Mouse (Mus musculus) CH12.LX (cell line): ENCODE measurements around the gene Rapgef6. TPM values are rescaled to one million over a fixed set of nuclear protein-coding genes. Genes with fewer than 3 reads are reported as not detected.

Experiments used
- DNase-seq: peaks from one replicate; pipeline ENCODE4 v3.0.0-alpha.2; 2013; ENCODE audit errors: extremely low read depth
- H3K27ac ChIP-seq: 2 replicates; pipeline ENCODE4 v1.5.1; 2012; ENCODE audit warnings: low read depth, mild to moderate bottlenecking, control low read depth, moderate library complexity; ENCODE audit not compliant: insufficient read depth
- H3K27me3 ChIP-seq: replicated peaks from 2 replicates; pipeline ENCODE3; 2012; ENCODE audit warnings: inconsistent platforms
- H3K36me3 ChIP-seq, 2 experiments: replicated peaks in 1 of 2; 2 replicates each; pipeline versions ENCODE3 to v1.6.1; 2012; ENCODE audit warnings: inconsistent platforms in 1 of 2, low read length in 1 of 2, mild to moderate bottlenecking in 1 of 2, mixed read lengths in 1 of 2, moderate library complexity in 1 of 2; ENCODE audit not compliant: control insufficient read depth in 1 of 2, insufficient read depth in 1 of 2
- H3K4me1 ChIP-seq, 2 experiments: 2 replicates each; pipeline ENCODE4 v1.6.1; 2012; ENCODE audit warnings: inconsistent platforms in 1 of 2, moderate library complexity in 1 of 2; ENCODE audit not compliant: insufficient read depth in 2 of 2, control insufficient read depth in 1 of 2
- H3K4me2 ChIP-seq: 2 replicates; pipeline ENCODE4 v1.6.1; 2012; ENCODE audit warnings: low read depth, mild to moderate bottlenecking, control low read depth; ENCODE audit not compliant: poor library complexity, insufficient read depth, severe bottlenecking
- H3K4me3 ChIP-seq, 3 experiments: fragments of 150-350 bp in 1 of 3; sonication (generic) in 1 of 3; replicated peaks in 1 of 3; 2 replicates each; pipeline versions ENCODE3 to v1.5.1; 2011 to 2012; ENCODE audit warnings: low read depth in 2 of 3, low read length in 2 of 3, mild to moderate bottlenecking in 2 of 3, moderate library complexity in 2 of 3, control low read depth in 1 of 3, improper control_type of control experiment in 1 of 3, inconsistent platforms in 1 of 3, mixed read lengths in 1 of 3; ENCODE audit not compliant: poor library complexity in 1 of 3
- H3K79me2 ChIP-seq: replicated peaks from 2 replicates; pipeline ENCODE4 v1.6.1; 2012; ENCODE audit warnings: mild to moderate bottlenecking, moderate library complexity; ENCODE audit not compliant: control insufficient read depth, poor library complexity, insufficient read depth, severe bottlenecking; ENCODE audit errors: extremely low read depth
- H3K9ac ChIP-seq: 2 replicates; pipeline ENCODE4 v1.6.1; 2012; ENCODE audit warnings: low read depth, mild to moderate bottlenecking, control low read depth, moderate library complexity; ENCODE audit not compliant: insufficient read depth
- H3K9me3 ChIP-seq: replicated peaks from 2 replicates; pipeline ENCODE3; 2012; ENCODE audit warnings: low read length, inconsistent platforms, mixed read lengths
- BHLHE40 ChIP-seq: IDR thresholded peaks from 2 replicates; pipeline ENCODE4 v1.6.1; 2011; ENCODE audit warnings: mild to moderate bottlenecking, low read depth, low read length, improper control_type of control experiment
- E2F4 ChIP-seq: IDR thresholded peaks from 2 replicates; pipeline ENCODE4 v1.6.1; 2011; ENCODE audit warnings: low read depth, low read length, improper control_type of control experiment; ENCODE audit not compliant: insufficient replicate concordance
- IRF4 ChIP-seq: IDR thresholded peaks from 2 replicates; pipeline ENCODE4 v1.6.1; 2014; ENCODE audit warnings: low read depth, mild to moderate bottlenecking, inconsistent platforms, low read length, improper control_type of control experiment
- JUN ChIP-seq: IDR thresholded peaks from 2 replicates; pipeline ENCODE4 v1.6.1; 2011; ENCODE audit warnings: low read depth, mild to moderate bottlenecking, low read length, improper control_type of control experiment, moderate library complexity; ENCODE audit not compliant: insufficient read depth
- MYC ChIP-seq: IDR thresholded peaks from 2 replicates; pipeline ENCODE4 v1.6.1; 2011; ENCODE audit warnings: low read depth, mild to moderate bottlenecking, improper control_type of control experiment, low read length
- NELFE ChIP-seq: IDR thresholded peaks from 2 replicates; pipeline ENCODE4 v1.6.1; 2011; ENCODE audit warnings: low read depth, low read length, improper control_type of control experiment
- POLR2AphosphoS2 ChIP-seq: IDR thresholded peaks from 2 replicates; pipeline ENCODE4 v1.6.1; 2011; ENCODE audit warnings: low read depth, low read length, improper control_type of control experiment
- RCOR1 ChIP-seq: conservative IDR thresholded peaks from 2 replicates; pipeline ENCODE4 v1.6.1; 2012; ENCODE audit warnings: low read depth, mild to moderate bottlenecking, inconsistent platforms, low read length, improper control_type of control experiment
- TBP ChIP-seq: conservative IDR thresholded peaks from 2 replicates; pipeline ENCODE4 v1.6.1; 2011; ENCODE audit warnings: low read depth, low read length, improper control_type of control experiment
- TCF12 ChIP-seq: IDR thresholded peaks from 2 replicates; pipeline ENCODE4 v1.6.1; 2014; ENCODE audit warnings: low read depth, mild to moderate bottlenecking, inconsistent platforms, low read length, improper control_type of control experiment
- USF1 ChIP-seq: IDR thresholded peaks from 2 replicates; pipeline ENCODE4 v1.6.1; 2014; ENCODE audit warnings: low read depth, mild to moderate bottlenecking, inconsistent platforms, low read length, improper control_type of control experiment
- dilution Hi-C: fragments of 300-500 bp; cut with MboI; formaldehyde crosslinking; loops from 2 replicates; pipeline ENCODE4 v1.14.3; 2020; ENCODE audit warnings: low sequenced_read_pairs; ENCODE audit not compliant: extremely low pct_unique_long_range_greater_than_20kb, extremely low pct_ligation_motif_present
- in situ Hi-C: fragments of 300-500 bp; cut with MboI; formaldehyde crosslinking; loops from 3 replicates; pipeline ENCODE4 v1.14.3; 2019; ENCODE audit warnings: low sequenced_read_pairs, low pct_ligation_motif_present, low pct_unique_long_range_greater_than_20kb, mixed read lengths
- polyA plus RNA-seq: library from polyadenylated mRNA; unstranded; fragments of >175 nt; gene quantifications from 2 replicates; pipeline ENCODE4 v1.2.1, GENCODE M21; 2012; ENCODE audit warnings: low read depth; ENCODE audit not compliant: insufficient read length
- total RNA-seq, 2 experiments: library from RNA; depleted of rRNA; stranded (reverse); fragments of 300-350 nt in 1 of 2; fragments of >200 nt in 1 of 2; gene quantifications; 2 replicates each; pipeline ENCODE4 v1.2.3; 2012 to 2014

Rapgef6 gene
- total and polyA plus RNA-seq, 3 experiments, result 36.7 to 63.8 (median 38.3) TPM

- peaks cover 7 to 48% of the 10 kb centered on the region in 2 experiments for H3K36me3 ChIP-seq
- TF ChIP-seq NELFE, result 0 out of 2 replicates have a peak, but pooled peaks have one; percentile 16
- no peak for TF ChIP-seq POLR2AphosphoS2
- peaks cover 0 to 10% of the 10 kb centered on the region in 2 experiments; a peak in 1 of 4 replicates for H3K4me1 ChIP-seq
- H3K79me2 ChIP-seq, result peaks cover 2% of the 10 kb centered on the region; the same call in 1 of the 2 replicates
- H3K4me2 ChIP-seq, result no peak overlapping the region
- DNase-seq, result no peak
- in situ Hi-C loops, result no loop called here
- H3K9me3 ChIP-seq, result no peaks in the 10 kb centered on the region
- H3K27me3 ChIP-seq, result no peaks in the 10 kb centered on the region
- no peak overlapping the region for H3K9ac ChIP-seq
- H3K4me3 ChIP-seq, result no peak overlapping the region
- dilution Hi-C loops, result no loop called here
- H3K27ac ChIP-seq, result no peak overlapping the region
Observed at GRCm38 (mm10) chr11:54614560-54614959, 91.9 kb downstream of the Rapgef6 start.

- peaks cover 10 to 56% of the 10 kb centered on the region in 2 experiments for H3K36me3 ChIP-seq
- H3K79me2 ChIP-seq, result 0 out of 2 replicates have a peak, but pooled peaks cover 2% of the 10 kb centered on the region
- no peak for DNase-seq
- no peaks in the 10 kb centered on the region for H3K9me3 ChIP-seq
- in situ Hi-C loops, result no loop called here
- peaks cover 0 to 7% of the 10 kb centered on the region in 2 experiments; a peak in 1 of 4 replicates for H3K4me1 ChIP-seq
- H3K27me3 ChIP-seq, result no peaks in the 10 kb centered on the region
- TF ChIP-seq USF1 (no peak), E2F4 (no peak), IRF4 (no peak), RCOR1 (no peak), TBP (no peak), POLR2AphosphoS2 (no peak), BHLHE40 (no peak), TCF12 (no peak), JUN (no peak), MYC (no peak)
- H3K4me3 ChIP-seq, result no peak overlapping the region
- no peak overlapping the region for H3K9ac ChIP-seq
- H3K27ac ChIP-seq, result no peak overlapping the region
- dilution Hi-C loops, result no loop called here
- no peak overlapping the region for H3K4me2 ChIP-seq
Observed at GRCm38 (mm10) chr11:54618841-54619240, 96.2 kb downstream of the Rapgef6 start.

DNA sequence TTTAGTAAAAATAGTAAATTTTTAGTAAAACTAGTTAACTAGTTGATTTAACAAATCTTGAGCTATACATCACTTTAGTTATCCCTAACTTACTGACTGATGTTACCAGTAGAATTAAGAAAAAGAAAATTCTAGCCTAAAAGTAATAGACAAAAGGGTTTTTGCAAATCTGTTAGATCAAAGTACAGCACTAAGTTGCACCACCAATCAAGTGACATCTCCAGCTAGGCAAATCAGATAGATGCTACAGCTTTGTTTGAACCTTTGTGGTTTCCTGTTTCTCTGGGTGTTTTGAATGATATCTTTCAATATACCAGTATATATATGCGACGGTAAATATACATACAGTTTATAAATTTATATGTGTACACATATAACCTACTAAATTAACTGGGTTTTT, 99.1 kb downstream of the Rapgef6 start:
- Histone ChIP-seq H3K79me2 (0 out of 2 replicates have a peak, but pooled peaks cover 2% of the 10 kb centered on the region), H3K9me3 (no peaks in the 10 kb centered on the region), H3K27me3 (no peaks in the 10 kb centered on the region), H3K36me3 (peaks cover 10 to 66% of the 10 kb centered on the region in 2 experiments), H3K27ac (no peak overlapping the region), H3K9ac (no peak overlapping the region), H3K4me2 (no peak overlapping the region), H3K4me3 (no peak overlapping the region), H3K4me1 (peaks cover 0 to 7% of the 10 kb centered on the region in 2 experiments; a peak in 1 of 4 replicates)
- no peak for DNase-seq
- in situ Hi-C loops (no loop called here), dilution Hi-C loops (no loop called here)
- no peak for TF ChIP-seq TBP
